Mouse (Mus musculus): ENCODE measurements around the gene Scn10a. TPM values are rescaled to one million over a fixed set of nuclear protein-coding genes. Genes with fewer than 3 reads are reported as not detected.

The Scn10a gene
- total RNA-seq (2023), result not detected in 2 replicates

DNA sequence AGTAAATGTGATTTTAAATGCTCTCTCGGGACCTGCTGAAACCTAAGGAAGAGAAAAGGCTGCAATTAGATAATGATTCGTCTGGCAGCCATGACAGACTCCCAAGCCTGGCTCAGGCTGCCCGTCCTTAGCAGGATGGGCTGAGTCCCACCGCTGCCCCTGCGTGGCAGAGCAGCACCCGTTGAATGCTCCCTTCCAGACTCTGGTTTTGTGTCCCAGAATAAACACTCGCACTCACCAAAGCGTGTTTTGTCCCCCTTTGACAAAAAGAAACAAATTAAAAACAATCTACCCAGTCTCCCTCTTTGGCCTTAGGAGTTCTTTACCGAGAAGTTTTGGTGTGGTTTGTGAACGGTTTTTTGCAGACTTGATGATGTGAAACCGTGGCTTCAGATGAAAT lies at the start of gene Scn10a:
Gene Scn10a (minus strand): TSS at position 101 of the 400 bp plus-strand sequence.

GRCm38 (mm10) chr9:119578636-119579438 lies 140.3 kb downstream of the Scn10a start, which contains the start of gene Scn5a:
Gene Scn5a (minus strand): TSS chr9:119579016.

Other genes with a start within 250 kb of the Scn10a start
- gene Scn5a, start 140.3 kb downstream of the Scn10a start, total RNA-seq (2023), result not detected in 2 replicates
- not detected in 2 replicates for gene Scn11a, start 106.1 kb upstream of the Scn10a start, total RNA-seq (2023)
- 41.4 and 48.1 TPM in 2 replicates for gene Wdr48, start 175.6 kb upstream of the Scn10a start, total RNA-seq (2023)
- gene Gorasp1, start 218.2 kb upstream of the Scn10a start, total RNA-seq (2023), result 3.3 and 7.5 TPM in 2 replicates
- gene Ttc21a, start 218.3 kb upstream of the Scn10a start, total RNA-seq (2023), result 3.0 and 3.8 TPM in 2 replicates